Mouse (Mus musculus): ENCODE measurements around the gene Rnf113a2. TPM values are rescaled to one million over a fixed set of nuclear protein-coding genes. Genes with fewer than 3 reads are reported as not detected.

Rnf113a2 gene
- polyA plus RNA-seq, 1 experiment from 2014 or later: 23.3 TPM

- Histone ChIP-seq H3K27me3 (replicated peaks; ENCODE audit: control insufficient read depth, insufficient read depth, low read length) (no peaks in the 10 kb centered on the region), H3K27ac (ENCODE audit: low read length) (no peak overlapping the region), H3K4me2 (ENCODE audit: low read depth, low read length) (no peak overlapping the region), H3K36me3 (ENCODE audit: control insufficient read depth, insufficient read depth, low read length) (no peaks in the 10 kb centered on the region), H3K4me3 (ENCODE audit: low read length) (no peak overlapping the region), H3K9me3 (ENCODE audit: control insufficient read depth, low read length) (no peaks in the 10 kb centered on the region), H3K9ac (ENCODE audit: low read depth, low read length) (no peak overlapping the region), H3K4me1 (ENCODE audit: control insufficient read depth, insufficient read depth, low read length) (peaks cover 11% of the 10 kb centered on the region; the same call in 1 of the 2 replicates)
- no peak for ATAC-seq
- 80% methylated on average over 6 of the region's 6 CpGs for WGBS
Observed at GRCm38 (mm10) chr12:84404541-84404940, 12.5 kb upstream of the Rnf113a2 start.

DNA sequence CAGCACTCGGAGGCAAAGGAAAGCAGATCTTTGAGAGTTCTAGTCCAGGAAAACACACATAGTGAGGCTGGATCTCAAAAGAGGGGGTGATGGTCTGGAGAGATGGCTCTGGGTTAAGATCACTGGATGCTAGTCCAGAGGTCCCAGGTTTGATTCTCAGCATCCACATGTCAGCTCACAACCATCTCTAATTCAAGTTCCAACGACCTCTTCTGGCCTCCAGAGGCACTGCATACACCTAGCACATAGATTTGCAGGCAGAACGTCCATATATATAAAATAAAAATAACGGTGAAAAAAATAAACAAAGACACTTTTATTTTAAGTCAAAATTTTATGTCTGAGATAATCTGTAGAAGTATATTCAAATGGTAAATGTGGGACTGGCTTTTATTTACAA is 9.7 kb upstream of the Rnf113a2 start:
- H3K9me3 ChIP-seq (ENCODE audit: control insufficient read depth, low read length): no peaks in the 10 kb centered on the region
- no peak overlapping the region for H3K27ac ChIP-seq (ENCODE audit: low read length)
- H3K9ac ChIP-seq (ENCODE audit: low read depth, low read length): no peak overlapping the region
- peaks cover 4% of the 10 kb centered on the region; the same call in 1 of the 2 replicates for H3K4me1 ChIP-seq (ENCODE audit: control insufficient read depth, insufficient read depth, low read length)
- no peaks in the 10 kb centered on the region for H3K27me3 ChIP-seq (replicated peaks; ENCODE audit: control insufficient read depth, insufficient read depth, low read length)
- H3K4me2 ChIP-seq (ENCODE audit: low read depth, low read length): no peak overlapping the region
- H3K36me3 ChIP-seq (ENCODE audit: control insufficient read depth, insufficient read depth, low read length): no peaks in the 10 kb centered on the region
- no peak for ATAC-seq
- 58% methylated on average over 4 of the region's 4 CpGs for WGBS
- no peak overlapping the region for H3K4me3 ChIP-seq (ENCODE audit: low read length)

DNA sequence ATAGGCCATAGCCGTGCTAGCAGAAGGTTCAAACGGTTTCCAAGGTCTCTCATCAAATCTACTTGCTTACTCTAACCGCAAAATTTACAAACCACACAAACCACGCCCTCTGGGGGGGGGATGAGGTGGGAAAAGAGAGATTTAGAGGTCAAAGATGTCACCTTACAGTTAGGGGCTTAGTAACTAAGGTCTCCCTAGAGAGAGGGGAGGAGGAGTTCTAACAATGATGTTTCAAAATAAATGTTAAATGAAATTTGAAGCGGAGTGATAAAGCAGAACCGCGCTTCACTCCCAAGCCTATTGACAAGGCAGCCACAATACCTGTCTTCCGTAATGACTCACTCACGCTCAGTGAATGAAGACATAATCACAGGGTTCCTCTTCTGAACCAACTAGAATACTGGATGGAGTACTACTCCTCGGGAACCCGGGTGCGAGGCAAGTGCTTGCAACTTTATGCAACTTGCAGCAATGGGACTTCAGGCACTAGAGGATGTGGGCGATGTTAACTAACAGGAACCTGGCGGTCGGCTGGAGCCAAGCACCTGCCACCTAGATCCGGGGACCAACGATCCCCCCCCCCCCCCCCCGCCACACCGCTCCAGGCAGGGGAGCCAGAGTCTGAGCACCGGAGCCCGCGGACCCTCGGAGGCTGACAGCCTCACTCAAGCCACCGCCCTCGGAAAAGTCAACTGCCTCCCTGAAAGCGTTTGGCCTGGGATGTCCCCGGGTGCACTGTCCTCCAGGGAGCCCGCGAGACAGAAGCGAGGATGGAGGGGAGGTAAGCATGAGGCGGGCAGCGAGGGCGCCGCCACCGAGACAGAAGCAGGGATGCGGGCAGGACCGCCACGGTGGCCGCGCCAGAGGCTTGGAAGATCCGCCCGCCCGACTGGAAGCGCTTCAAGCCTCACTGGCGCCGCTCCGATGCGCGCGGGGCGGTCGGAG is 8.8 kb upstream of the Rnf113a2 start:
- WGBS: 2% methylated on average over 44 of the region's 52 CpGs

GRCm38 (mm10) chr12:84408819-84409507 is 8.0 kb upstream of the Rnf113a2 start, which contains the start of the genes Entpd5 and Bbof1:
TSS of gene Entpd5 (minus strand) at chr12:84409029.
TSS of gene Bbof1 (plus strand) at chr12:84409071.
- H3K36me3 ChIP-seq (ENCODE audit: control insufficient read depth, insufficient read depth, low read length): no peaks in the 10 kb centered on the region
- H3K9ac ChIP-seq (ENCODE audit: low read depth, low read length): peak within 1 kb of the TSS; percentile 88
- peak within 1 kb of the TSS; percentile 89 for H3K4me3 ChIP-seq (ENCODE audit: low read length)
- peak; percentile 92 for ATAC-seq
- peak within 1 kb of the TSS; percentile 92 for H3K4me2 ChIP-seq (ENCODE audit: low read depth, low read length)
- peak within 1 kb of the TSS; percentile 77 for H3K27ac ChIP-seq (ENCODE audit: low read length)
- 3% methylated on average over 39 of the region's 63 CpGs for WGBS
- H3K27me3 ChIP-seq (replicated peaks; ENCODE audit: control insufficient read depth, insufficient read depth, low read length): no peaks in the 10 kb centered on the region
- H3K4me1 ChIP-seq (ENCODE audit: control insufficient read depth, insufficient read depth, low read length): 0 out of 2 replicates have a peak, but pooled peaks cover 3% of the 10 kb centered on the region
- no peaks in the 10 kb centered on the region for H3K9me3 ChIP-seq (ENCODE audit: control insufficient read depth, low read length)

More for the DNA sequence above, 8.8 kb upstream of the Rnf113a2 start:
- H3K36me3 ChIP-seq (ENCODE audit: control insufficient read depth, insufficient read depth, low read length): no peaks in the 10 kb centered on the region
- peak overlapping the region; percentile 89 for H3K4me3 ChIP-seq (ENCODE audit: low read length)
- H3K9ac ChIP-seq (ENCODE audit: low read depth, low read length): peak overlapping the region; percentile 88
- 0 out of 2 replicates have a peak, but pooled peaks cover 3% of the 10 kb centered on the region for H3K4me1 ChIP-seq (ENCODE audit: control insufficient read depth, insufficient read depth, low read length)
- H3K4me2 ChIP-seq (ENCODE audit: low read depth, low read length): peak overlapping the region; percentile 92
- H3K27me3 ChIP-seq (replicated peaks; ENCODE audit: control insufficient read depth, insufficient read depth, low read length): no peaks in the 10 kb centered on the region
- no peaks in the 10 kb centered on the region for H3K9me3 ChIP-seq (ENCODE audit: control insufficient read depth, low read length)
- H3K27ac ChIP-seq (ENCODE audit: low read length): peak overlapping the region; percentile 77
- peak; percentile 63 for ATAC-seq

- Histone ChIP-seq H3K4me3 (ENCODE audit: low read length) (peak overlapping the region; percentile 66), H3K4me1 (ENCODE audit: control insufficient read depth, insufficient read depth, low read length) (0 out of 2 replicates have a peak, but pooled peaks cover 5% of the 10 kb centered on the region), H3K27ac (ENCODE audit: low read length) (peak overlapping the region; percentile 48; the same call in 1 of the 2 replicates), H3K27me3 (replicated peaks; ENCODE audit: control insufficient read depth, insufficient read depth, low read length) (no peaks in the 10 kb centered on the region), H3K9ac (ENCODE audit: low read depth, low read length) (peak overlapping the region; percentile 81), H3K36me3 (ENCODE audit: control insufficient read depth, insufficient read depth, low read length) (no peaks in the 10 kb centered on the region), H3K9me3 (ENCODE audit: control insufficient read depth, low read length) (no peaks in the 10 kb centered on the region), H3K4me2 (ENCODE audit: low read depth, low read length) (peak overlapping the region; percentile 93)
- WGBS: 31% methylated on average over 18 of the region's 18 CpGs
- 0 out of 2 replicates have a peak, but pooled peaks have one; percentile 23 for ATAC-seq
Observed at GRCm38 (mm10) chr12:84417605-84417922, 568 bp downstream of the Rnf113a2 start.

DNA sequence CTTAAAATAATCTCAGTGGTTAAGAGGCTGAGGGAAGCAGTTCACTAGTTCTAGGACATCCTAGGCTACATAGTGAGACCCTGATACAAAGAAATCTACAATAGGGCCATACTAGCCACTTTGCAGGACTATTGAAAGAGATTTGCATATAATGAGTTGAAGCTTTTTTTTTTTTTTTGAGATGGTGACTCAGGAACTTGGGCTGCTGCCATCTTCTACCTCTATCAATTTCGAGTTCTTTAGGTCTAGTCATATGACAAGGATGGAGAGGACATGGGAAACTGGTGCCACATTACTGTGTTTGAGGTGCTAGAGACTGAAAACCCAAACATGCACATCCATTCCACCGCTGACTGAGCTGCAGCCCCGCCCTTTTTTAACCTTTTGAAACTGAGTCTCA is 7.0 kb downstream of the Rnf113a2 start:
- 55% methylated on average over 3 of the region's 3 CpGs for WGBS
- Histone ChIP-seq H3K9me3 (ENCODE audit: control insufficient read depth, low read length) (no peaks in the 10 kb centered on the region), H3K4me3 (ENCODE audit: low read length) (no peak overlapping the region), H3K9ac (ENCODE audit: low read depth, low read length) (no peak overlapping the region), H3K4me1 (ENCODE audit: control insufficient read depth, insufficient read depth, low read length) (no peaks in the 10 kb centered on the region), H3K4me2 (ENCODE audit: low read depth, low read length) (no peak overlapping the region), H3K36me3 (ENCODE audit: control insufficient read depth, insufficient read depth, low read length) (no peaks in the 10 kb centered on the region), H3K27me3 (replicated peaks; ENCODE audit: control insufficient read depth, insufficient read depth, low read length) (no peaks in the 10 kb centered on the region), H3K27ac (ENCODE audit: low read length) (no peak overlapping the region)
- ATAC-seq: no peak

DNA sequence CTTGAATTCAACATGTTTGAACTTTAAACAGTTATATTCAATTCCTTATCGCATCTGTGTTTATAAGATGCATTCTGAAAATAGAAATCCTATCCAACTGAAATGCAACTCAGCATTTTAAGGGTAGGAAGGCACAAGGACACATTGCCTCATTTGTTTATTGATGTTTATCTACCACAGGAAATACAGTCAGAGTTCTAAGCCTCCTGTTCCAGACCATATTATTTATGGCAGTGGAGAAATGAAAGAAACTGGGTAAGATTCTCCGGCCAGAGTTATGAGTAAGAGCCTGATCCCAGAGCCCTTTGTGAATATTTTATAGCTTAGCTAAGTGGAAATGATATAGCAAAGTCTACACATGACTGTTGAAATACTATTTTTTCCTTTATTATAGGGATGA is 12.8 kb downstream of the Rnf113a2 start:
- ATAC-seq: no peak
- H3K4me2 ChIP-seq (ENCODE audit: low read depth, low read length): no peak overlapping the region
- no peaks in the 10 kb centered on the region for H3K36me3 ChIP-seq (ENCODE audit: control insufficient read depth, insufficient read depth, low read length)
- no peak overlapping the region for H3K9ac ChIP-seq (ENCODE audit: low read depth, low read length)
- no peaks in the 10 kb centered on the region for H3K4me1 ChIP-seq (ENCODE audit: control insufficient read depth, insufficient read depth, low read length)
- H3K4me3 ChIP-seq (ENCODE audit: low read length): no peak overlapping the region
- no peaks in the 10 kb centered on the region for H3K9me3 ChIP-seq (ENCODE audit: control insufficient read depth, low read length)
- H3K27ac ChIP-seq (ENCODE audit: low read length): no peak overlapping the region
- 71% methylated on average over 2 of the region's 2 CpGs for WGBS
- H3K27me3 ChIP-seq (replicated peaks; ENCODE audit: control insufficient read depth, insufficient read depth, low read length): no peaks in the 10 kb centered on the region

DNA sequence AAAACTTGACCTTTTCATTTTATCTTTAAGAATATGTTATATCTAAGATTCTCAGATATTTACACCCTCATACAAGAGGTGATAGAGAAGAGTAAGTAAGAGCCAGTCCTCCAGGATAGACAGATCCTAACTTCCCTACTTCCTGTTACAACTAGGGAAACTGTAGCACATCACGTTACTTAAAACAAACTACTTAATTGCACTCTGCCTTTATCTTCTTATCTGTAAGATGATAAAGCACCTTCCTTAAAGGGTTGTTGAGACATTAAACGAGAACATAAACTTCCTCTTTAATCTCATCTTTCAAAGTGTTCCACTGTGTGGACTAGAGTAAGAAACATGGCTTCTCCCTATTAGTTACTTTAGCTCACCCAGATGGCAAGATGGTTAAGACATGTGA is 21.7 kb downstream of the Rnf113a2 start:
- Histone ChIP-seq H3K36me3 (ENCODE audit: control insufficient read depth, insufficient read depth, low read length) (no peaks in the 10 kb centered on the region), H3K4me3 (ENCODE audit: low read length) (no peak overlapping the region), H3K9me3 (ENCODE audit: control insufficient read depth, low read length) (no peaks in the 10 kb centered on the region), H3K4me2 (ENCODE audit: low read depth, low read length) (no peak overlapping the region), H3K27ac (ENCODE audit: low read length) (no peak overlapping the region), H3K4me1 (ENCODE audit: control insufficient read depth, insufficient read depth, low read length) (no peaks in the 10 kb centered on the region), H3K27me3 (replicated peaks; ENCODE audit: control insufficient read depth, insufficient read depth, low read length) (no peaks in the 10 kb centered on the region), H3K9ac (ENCODE audit: low read depth, low read length) (no peak overlapping the region)
- ATAC-seq: no peak
- 51% methylated on average over 2 of the region's 2 CpGs for WGBS

- Histone ChIP-seq H3K4me2 (ENCODE audit: low read depth, low read length) (no peak overlapping the region), H3K9ac (ENCODE audit: low read depth, low read length) (no peak overlapping the region), H3K4me3 (ENCODE audit: low read length) (no peak overlapping the region), H3K27ac (ENCODE audit: low read length) (no peak overlapping the region), H3K9me3 (ENCODE audit: control insufficient read depth, low read length) (no peaks in the 10 kb centered on the region), H3K36me3 (ENCODE audit: control insufficient read depth, insufficient read depth, low read length) (no peaks in the 10 kb centered on the region), H3K27me3 (replicated peaks; ENCODE audit: control insufficient read depth, insufficient read depth, low read length) (no peaks in the 10 kb centered on the region), H3K4me1 (ENCODE audit: control insufficient read depth, insufficient read depth, low read length) (no peaks in the 10 kb centered on the region)
- ATAC-seq: no peak
- WGBS: 63% methylated on average over 4 of the region's 4 CpGs
Observed at GRCm38 (mm10) chr12:84442526-84442925, 25.5 kb downstream of the Rnf113a2 start.
